In the genomic region with DNA sequence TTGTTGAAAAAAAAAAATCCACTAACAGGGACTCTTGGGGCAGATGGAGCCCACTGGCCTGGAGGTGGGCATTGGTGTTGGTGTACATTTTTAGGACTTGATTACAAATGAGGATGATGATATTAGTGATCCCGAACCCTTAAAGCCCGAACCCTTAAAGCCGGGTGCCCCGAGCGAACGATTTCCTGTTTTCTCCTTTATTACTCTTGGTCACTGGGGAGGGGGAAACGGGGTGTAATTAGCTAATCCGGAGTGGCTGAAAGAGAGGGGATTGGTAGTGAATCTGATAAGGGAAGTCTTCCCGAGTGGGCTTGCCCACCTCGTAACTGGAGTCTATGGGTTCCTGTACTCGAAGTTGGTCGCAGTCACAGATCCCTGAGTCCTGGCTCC, we compare ENCODE assay signal across 8 mouse cellular contexts. TPM values are rescaled to one million over a fixed set of nuclear protein-coding genes. Genes with fewer than 3 reads are reported as not detected.
A peak's percentile ranks its signal among the peaks of the same experiment; 100 is the strongest.
DNase-seq lines count a peak whose midpoint lies in the region; ATAC-seq and TF ChIP-seq lines count a peak whose summit lies in the region.

No protein-coding gene starts in this region.

- no peak for TF ChIP-seq CTCF in lung, embryonic 14.5 days (IDR thresholded peaks at IDR 0.05; ENCODE audit: low read depth)
- TF ChIP-seq CTCF in bone marrow, adult 2 months (IDR thresholded peaks at IDR 0.05; ENCODE audit: control insufficient read depth, insufficient read depth, low read length) = no peak

- no peak for ATAC-seq in lung, embryonic 14.5 days (ENCODE audit: insufficient read depth)
- no peak for ATAC-seq in heart, embryonic 12.5 days (ENCODE audit: insufficient number of reproducible peaks, low FRiP score)
- no peak for ATAC-seq in limb, embryonic 11.5 days (ENCODE audit: insufficient number of reproducible peaks, low FRiP score, low TSS enrichment, low read depth)
- ATAC-seq in midbrain, embryonic 16.5 days = no peak

- peak overlapping the region; percentile 97 for H3K4me3 ChIP-seq in lung, embryonic 14.5 days (ENCODE audit: low read depth, low read length)
- H3K4me3 ChIP-seq in bone marrow, adult 2 months (replicated peaks; ENCODE audit: control insufficient read depth, low read depth, low read length) = peak overlapping the region; percentile 91
- H3K4me3 ChIP-seq in heart, embryonic 12.5 days = peak overlapping the region; percentile 98
- H3K4me3 ChIP-seq in limb, embryonic 11.5 days (ENCODE audit: low read depth, low read length) = peak overlapping the region; percentile 99
- peak overlapping the region; percentile 99 for H3K4me3 ChIP-seq in midbrain, embryonic 16.5 days (ENCODE audit: low read depth, low read length)

- no peaks in the 10 kb centered on the region for H3K36me3 ChIP-seq in lung, embryonic 14.5 days (ENCODE audit: insufficient read depth)
- H3K36me3 ChIP-seq in heart, embryonic 12.5 days = no peaks in the 10 kb centered on the region; the same call in 1 of the 2 replicates
- H3K36me3 ChIP-seq in limb, embryonic 11.5 days (ENCODE audit: control insufficient read depth, insufficient read depth, low read length) = no peaks in the 10 kb centered on the region
- H3K36me3 ChIP-seq in midbrain, embryonic 16.5 days (ENCODE audit: control insufficient read depth, insufficient read depth, low read length) = no peaks in the 10 kb centered on the region

- H3K9me3 ChIP-seq in lung, embryonic 14.5 days (ENCODE audit: low read depth, low read length) = no peaks in the 10 kb centered on the region
- no peaks in the 10 kb centered on the region for H3K9me3 ChIP-seq in heart, embryonic 12.5 days (replicated peaks)
- no peaks in the 10 kb centered on the region for H3K9me3 ChIP-seq in limb, embryonic 11.5 days (ENCODE audit: control insufficient read depth, low read length)
- H3K9me3 ChIP-seq in midbrain, embryonic 16.5 days (replicated peaks; ENCODE audit: control insufficient read depth, low read length, poor library complexity, severe bottlenecking) = no peaks in the 10 kb centered on the region

- H3K4me2 ChIP-seq in lung, embryonic 14.5 days = peak overlapping the region; percentile 83
- H3K4me2 ChIP-seq in heart, embryonic 12.5 days = peak overlapping the region; percentile 69
- peak overlapping the region; percentile 74 for H3K4me2 ChIP-seq in limb, embryonic 11.5 days (ENCODE audit: low read depth, severe bottlenecking)
- peak overlapping the region; percentile 75 for H3K4me2 ChIP-seq in midbrain, embryonic 16.5 days (ENCODE audit: low read length)

- peak overlapping the region; percentile 99 for H3K9ac ChIP-seq in lung, embryonic 14.5 days
- H3K9ac ChIP-seq in heart, embryonic 12.5 days = peak overlapping the region; percentile 100
- peak overlapping the region; percentile 99 for H3K9ac ChIP-seq in limb, embryonic 11.5 days (ENCODE audit: low read length)
- peak overlapping the region; percentile 100 for H3K9ac ChIP-seq in midbrain, embryonic 16.5 days (ENCODE audit: low read depth, low read length)

- peak overlapping the region; percentile 99 for H3K27ac ChIP-seq in lung, embryonic 14.5 days (ENCODE audit: low read depth)
- H3K27ac ChIP-seq in bone marrow, adult 2 months (ENCODE audit: control insufficient read depth, insufficient read depth, low read depth, low read length, poor library complexity) = peak overlapping the region; percentile 99
- peak overlapping the region; percentile 97 for H3K27ac ChIP-seq in heart, embryonic 12.5 days (ENCODE audit: poor library complexity, severe bottlenecking)
- H3K27ac ChIP-seq in limb, embryonic 11.5 days (replicated peaks; ENCODE audit: low read depth, low read length) = no peak overlapping the region; the same call in 1 of the 2 replicates
- H3K27ac ChIP-seq in midbrain, embryonic 16.5 days (ENCODE audit: low read length) = peak overlapping the region; percentile 99

- H3K27me3 ChIP-seq in lung, embryonic 14.5 days (ENCODE audit: insufficient read depth, low read length) = no peaks in the 10 kb centered on the region
- no peaks in the 10 kb centered on the region for H3K27me3 ChIP-seq in heart, embryonic 12.5 days (replicated peaks)
- H3K27me3 ChIP-seq in limb, embryonic 11.5 days (ENCODE audit: control insufficient read depth, insufficient read depth, low read length) = no peaks in the 10 kb centered on the region
- no peaks in the 10 kb centered on the region for H3K27me3 ChIP-seq in midbrain, embryonic 16.5 days (ENCODE audit: control insufficient read depth, insufficient read depth, low read depth, low read length)

- no peak for TF ChIP-seq POLR2A in bone marrow, adult 2 months (IDR thresholded peaks at IDR 0.05; ENCODE audit: borderline replicate concordance, control insufficient read depth, low read depth, low read length)

- peaks cover 19% of the 10 kb centered on the region for H3K4me1 ChIP-seq in lung, embryonic 14.5 days (ENCODE audit: insufficient read depth)
- H3K4me1 ChIP-seq in bone marrow, adult 2 months (ENCODE audit: control insufficient read depth, insufficient read depth, low read length) = peaks cover 2% of the 10 kb centered on the region; the same call in 1 of the 2 replicates
- peaks cover 25% of the 10 kb centered on the region for H3K4me1 ChIP-seq in heart, embryonic 12.5 days (replicated peaks)
- H3K4me1 ChIP-seq in limb, embryonic 11.5 days (ENCODE audit: control insufficient read depth, insufficient read depth, low read length) = no peaks in the 10 kb centered on the region
- H3K4me1 ChIP-seq in midbrain, embryonic 16.5 days (ENCODE audit: control insufficient read depth, insufficient read depth, low read length) = peaks cover 27% of the 10 kb centered on the region

- DNase-seq in lung, embryonic 14.5 days = peak; percentile 53
- no peak for DNase-seq in lung, postnatal 25 days (ENCODE audit: low spot score)
- peak; percentile 56 for DNase-seq in limb, embryonic 11.5 days (ENCODE audit: low spot score)
- DNase-seq in right cerebral cortex, postnatal 25 days = no peak
- no peak for DNase-seq in right cerebral cortex, postnatal 4 days

- WGBS in lung, embryonic 14.5 days = 0% methylated on average over 12 of the region's 12 CpGs
- WGBS in bone marrow, adult 2 months = under 1% methylated on average over 12 of the region's 12 CpGs
- WGBS in heart, embryonic 12.5 days = under 1% methylated on average over 12 of the region's 12 CpGs
- 0% methylated on average over 12 of the region's 12 CpGs for WGBS in limb, embryonic 11.5 days
- under 1% methylated on average over 12 of the region's 12 CpGs for WGBS in midbrain, embryonic 16.5 days

RNA-seq across cellular contexts. Expression of a gene that starts 1.0 kb away (rescaled TPM):
- polyA plus RNA-seq in lung, embryonic 14.5 days (2014; fragmentation: Nextera tagmentation; extraction: Ambion mirVana) = 108 and 113 TPM in 2 replicates
- polyA plus RNA-seq in bone marrow, adult 2 months (2011; ENCODE audit: insufficient read depth, insufficient read length, low replicate concordance, missing spikeins) = 42.8 and 68.6 TPM in 2 replicates
- polyA plus RNA-seq in heart, embryonic 12.5 days (2016; fragmentation: Nextera tagmentation; extraction: Ambion mirVana) = 109 and 118 TPM in 2 replicates
- 75.1 and 79.0 TPM in 2 replicates for polyA plus RNA-seq in limb, embryonic 11.5 days (2014; fragmentation: Nextera tagmentation; extraction: Ambion mirVana)
- polyA plus RNA-seq in midbrain, embryonic 16.5 days (2015; fragmentation: Nextera tagmentation; extraction: Ambion mirVana) = 71.0 and 75.9 TPM in 2 replicates

Comparison
In these comparisons a context has a peak if more than half of its experiments do, and no peak if none do; other contexts are left out.
1. DNase-seq: peak in lung, embryonic 14.5 days (single experiment) and limb, embryonic 11.5 days (single experiment); none in lung, postnatal 25 days (single experiment), right cerebral cortex, postnatal 25 days (single experiment) and right cerebral cortex, postnatal 4 days (single experiment).
2. Peak in every context shown above with its lines, with median percentiles within 50 percentile points of each other: H3K4me2 ChIP-seq, H3K4me3 ChIP-seq and H3K9ac ChIP-seq.